Mouse (Mus musculus): ENCODE measurements around the gene Auts2.
"Not testable (repeated sequence)": the region's sequence is repeated elsewhere in the genome, so short reads cannot be mapped to it uniquely, and the experiment has no call there.

Auts2 gene

DNA sequence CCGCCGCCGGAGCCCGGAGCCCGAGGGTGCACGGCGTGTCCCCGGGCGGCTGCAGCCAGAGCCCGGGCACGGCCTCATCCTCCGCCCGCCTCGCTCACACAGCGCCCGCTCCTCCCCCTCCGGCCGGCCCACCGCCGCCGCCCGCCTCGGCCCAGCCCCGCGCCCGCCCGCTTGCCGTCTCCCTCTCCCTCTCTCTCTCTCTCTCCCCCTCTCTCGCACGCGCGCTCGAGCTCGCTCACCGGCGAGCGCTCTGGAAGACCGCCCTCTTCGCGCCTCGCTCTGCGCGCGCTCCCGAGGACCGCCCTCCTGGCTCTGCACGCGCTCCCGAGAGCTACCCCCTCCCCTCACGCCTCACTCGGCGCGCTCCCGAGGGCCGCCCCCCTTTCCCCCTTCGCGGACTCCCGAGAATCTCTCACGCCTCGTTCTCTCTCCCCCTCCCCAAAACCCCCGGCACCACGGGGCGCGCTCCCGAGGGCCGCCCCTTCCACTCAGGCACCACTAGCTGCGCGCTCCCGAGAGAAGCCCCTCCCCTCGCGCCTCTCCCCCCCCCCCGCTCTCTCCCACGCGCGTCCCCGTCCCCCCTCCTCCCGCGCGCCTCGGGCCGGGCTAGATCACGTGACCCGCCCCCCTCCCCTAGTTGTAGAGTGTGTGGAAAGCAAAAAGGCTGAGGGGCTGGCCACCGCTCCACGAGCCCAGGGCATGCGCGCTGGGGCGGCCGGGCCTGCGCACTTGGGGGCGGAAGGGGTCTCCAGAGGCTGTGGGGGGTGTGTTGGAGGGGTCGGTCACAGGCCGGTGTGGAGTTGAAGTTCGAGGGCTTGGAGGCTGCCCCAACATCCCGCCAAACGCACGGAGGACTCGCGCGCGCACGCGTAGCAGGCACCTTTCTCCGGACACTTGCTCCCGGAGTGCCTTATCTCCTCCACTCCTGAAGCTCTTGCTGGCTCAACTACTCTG lies at the start of gene Auts2:
Gene Auts2, minus strand, starts transcription at position 227 of the 954 bp plus-strand sequence.
- peak; percentile 64 for DNase-seq (ENCODE audit: low read depth, low spot score)

DNA sequence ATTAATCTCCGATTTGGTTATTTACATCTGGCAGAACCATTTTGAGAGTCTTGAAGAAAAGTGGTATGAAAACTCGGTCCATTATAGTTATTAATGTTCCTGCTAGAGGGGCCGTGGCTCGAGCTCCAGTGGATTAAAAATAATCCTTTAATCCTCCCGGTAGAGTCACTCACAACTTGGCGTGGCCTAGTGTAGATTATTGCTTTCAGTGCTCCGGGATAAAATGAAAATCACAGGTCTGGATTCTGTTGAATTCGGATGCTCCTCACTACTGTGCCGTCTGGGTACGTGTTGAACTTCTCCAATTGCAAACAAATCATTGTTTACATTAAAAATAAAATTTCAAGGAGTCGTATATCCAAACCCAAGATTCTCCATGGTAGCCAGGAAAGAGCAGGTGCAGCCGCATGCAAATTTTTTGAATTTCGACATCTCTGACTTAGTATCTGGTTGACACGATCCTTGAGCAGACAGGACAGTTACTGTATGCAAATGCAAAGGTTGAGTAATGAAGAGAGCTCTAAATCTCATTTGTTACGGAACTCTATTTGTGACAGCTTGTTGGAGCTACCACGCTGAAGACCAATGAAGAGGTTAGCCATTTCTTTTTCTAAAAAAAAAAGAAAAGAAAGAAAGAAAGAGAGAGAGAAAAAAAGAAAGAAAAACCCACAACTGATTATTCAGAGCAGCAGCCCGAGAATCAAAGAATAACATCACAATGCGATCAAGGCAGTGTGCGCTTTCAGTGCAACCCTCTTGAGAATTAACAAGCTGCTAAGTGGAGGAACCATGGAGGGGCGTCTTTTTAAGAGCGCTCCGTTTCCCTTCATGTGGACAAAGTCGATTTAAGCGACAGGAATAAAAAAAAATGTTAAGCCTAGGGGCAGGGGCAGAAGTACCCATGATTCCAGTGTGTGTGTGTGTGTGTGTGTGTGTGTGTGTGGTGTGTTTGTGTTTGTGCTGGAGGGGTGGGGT lies 48.9 kb upstream of the Auts2 start:
- no peak for DNase-seq (ENCODE audit: low read depth, low spot score)

GRCm38 (mm10) chr5:132579774-132580173 lies 36.6 kb upstream of the Auts2 start:
- DNase-seq (ENCODE audit: low read depth, low spot score), result no peak

- DNase-seq (ENCODE audit: low read depth, low spot score), result not testable (repeated sequence)
Observed at GRCm38 (mm10) chr5:132560771-132561170, 17.6 kb upstream of the Auts2 start.

GRCm38 (mm10) chr5:132545761-132546160 lies 2.6 kb upstream of the Auts2 start:
- no peak for DNase-seq (ENCODE audit: low read depth, low spot score)

DNA sequence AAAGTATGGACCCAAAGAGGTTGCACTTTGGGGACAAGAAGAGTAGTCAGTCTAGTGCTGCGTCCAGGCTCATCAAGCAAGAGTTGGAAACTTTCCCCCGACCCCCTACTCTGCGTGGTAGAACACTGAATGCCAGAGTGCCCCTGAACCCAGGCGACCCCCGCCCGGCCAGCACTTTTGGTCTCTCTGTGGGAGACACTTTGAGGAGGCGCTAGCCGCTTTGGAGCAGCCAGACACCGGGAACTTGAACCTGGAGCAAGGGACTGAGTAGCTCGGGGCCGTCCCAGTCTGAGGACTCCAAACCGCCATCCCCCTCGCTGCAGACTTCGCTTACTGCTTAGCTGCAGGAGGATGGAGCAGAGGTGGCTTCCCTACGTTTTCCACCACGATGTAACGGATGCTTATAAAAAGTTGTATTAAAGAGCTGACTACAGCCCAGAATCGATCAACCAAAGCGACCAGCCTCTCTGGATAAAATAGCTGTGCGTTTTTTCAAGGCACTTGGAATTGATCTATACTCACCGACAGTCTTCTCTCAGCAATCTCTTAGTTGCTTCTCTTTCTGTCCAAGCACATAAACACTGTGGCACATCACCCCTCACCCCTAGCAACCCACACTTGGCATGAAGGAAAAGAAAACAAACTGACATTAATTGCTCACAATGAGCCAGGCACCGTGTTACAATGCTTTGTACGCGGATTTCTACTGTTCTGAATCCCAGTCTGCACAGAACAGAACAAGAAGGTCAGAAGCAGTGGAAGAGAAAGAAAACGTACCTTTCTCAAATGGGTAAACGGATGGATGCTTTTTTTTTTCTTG lies 1.2 kb upstream of the Auts2 start:
- DNase-seq (ENCODE audit: low read depth, low spot score), result no peak

- no peak for DNase-seq (ENCODE audit: low read depth, low spot score)
Observed at GRCm38 (mm10) chr5:132542381-132543020, 643 bp downstream of the Auts2 start.

GRCm38 (mm10) chr5:132541951-132542350 lies 1.2 kb downstream of the Auts2 start:
- no peak for DNase-seq (ENCODE audit: low read depth, low spot score)

DNA sequence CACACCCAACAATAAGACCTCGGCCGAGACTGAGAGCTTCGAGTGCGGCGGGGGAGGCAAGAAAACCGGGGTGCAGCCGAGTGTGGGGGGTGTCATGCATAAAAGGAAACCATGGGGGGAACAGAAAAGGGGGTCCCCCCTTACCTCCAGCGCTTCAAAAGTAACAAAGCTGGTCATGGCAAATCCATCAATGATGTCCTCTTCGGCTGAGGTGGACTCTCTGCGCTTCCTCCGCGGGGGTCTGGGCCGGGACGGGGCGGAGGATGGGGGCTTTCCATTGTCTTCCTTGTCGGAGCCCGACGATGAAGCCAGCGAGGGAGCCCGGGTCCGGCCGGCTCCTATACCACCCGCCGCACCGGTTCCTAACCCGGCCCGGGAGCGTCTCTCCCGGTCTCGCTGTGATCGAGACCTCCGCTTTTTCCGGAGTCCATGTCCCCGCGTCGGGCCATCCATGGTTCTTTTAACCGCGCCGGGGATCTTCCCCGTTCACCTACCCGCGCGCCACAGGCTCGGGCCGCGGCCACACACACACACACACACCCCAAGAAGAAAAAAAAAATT lies 1.7 kb downstream of the Auts2 start:
- no peak for DNase-seq (ENCODE audit: low read depth, low spot score)

GRCm38 (mm10) chr5:132540841-132541311 lies 2.3 kb downstream of the Auts2 start:
- DNase-seq (ENCODE audit: low read depth, low spot score), result no peak

- DNase-seq (ENCODE audit: low read depth, low spot score), result no peak
Observed at GRCm38 (mm10) chr5:132537475-132537874, 5.7 kb downstream of the Auts2 start.

DNA sequence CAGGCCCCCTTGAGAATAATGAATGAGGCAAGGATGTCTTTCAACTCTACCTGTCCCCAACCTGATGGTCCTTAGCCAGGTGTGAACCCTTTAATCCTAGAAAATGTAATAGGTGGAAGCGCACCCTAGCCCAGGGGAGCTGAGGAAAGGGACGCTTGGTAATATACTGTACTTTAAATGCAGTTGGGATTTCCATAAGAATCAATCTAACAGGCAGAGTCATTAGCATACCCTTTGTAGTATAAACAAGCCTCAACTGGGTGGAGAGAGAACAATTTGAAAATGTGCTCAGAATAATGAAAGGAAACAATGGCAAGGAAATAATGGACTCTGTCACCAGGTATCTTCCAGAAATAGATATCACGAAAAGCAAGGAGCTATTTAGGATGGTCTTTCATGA lies 16.7 kb downstream of the Auts2 start:
- no peak for DNase-seq (ENCODE audit: low read depth, low spot score)

DNA sequence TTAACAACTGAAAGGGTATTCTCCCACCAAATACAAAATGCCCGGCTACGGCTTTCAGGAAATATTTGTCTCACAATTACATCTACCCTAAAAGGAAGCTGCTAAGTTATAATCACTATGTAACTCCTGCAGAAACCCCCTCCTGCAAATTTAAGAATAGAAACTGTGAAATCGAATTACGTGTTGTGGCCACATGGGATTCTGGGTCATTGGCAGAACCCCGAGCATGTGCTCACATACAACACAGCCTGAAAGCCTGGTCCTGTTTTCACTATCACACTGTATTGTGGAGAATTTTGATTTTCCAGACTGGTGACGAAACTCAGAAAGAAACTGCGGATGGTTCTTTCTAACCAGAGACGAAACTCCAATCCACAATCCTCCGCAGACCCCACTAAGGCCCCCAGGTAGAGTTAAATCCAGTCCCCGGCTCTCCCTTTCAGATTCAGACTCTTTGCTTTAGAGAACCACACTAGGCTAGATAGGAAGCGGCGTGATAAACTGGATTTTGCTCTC lies 21.7 kb downstream of the Auts2 start:
- DNase-seq (ENCODE audit: low read depth, low spot score), result no peak

- no peak for DNase-seq (ENCODE audit: low read depth, low spot score)
Observed at GRCm38 (mm10) chr5:132517879-132518278, 25.3 kb downstream of the Auts2 start.

GRCm38 (mm10) chr5:132514521-132514920 lies 28.6 kb downstream of the Auts2 start:
- DNase-seq (ENCODE audit: low read depth, low spot score), result no peak

DNA sequence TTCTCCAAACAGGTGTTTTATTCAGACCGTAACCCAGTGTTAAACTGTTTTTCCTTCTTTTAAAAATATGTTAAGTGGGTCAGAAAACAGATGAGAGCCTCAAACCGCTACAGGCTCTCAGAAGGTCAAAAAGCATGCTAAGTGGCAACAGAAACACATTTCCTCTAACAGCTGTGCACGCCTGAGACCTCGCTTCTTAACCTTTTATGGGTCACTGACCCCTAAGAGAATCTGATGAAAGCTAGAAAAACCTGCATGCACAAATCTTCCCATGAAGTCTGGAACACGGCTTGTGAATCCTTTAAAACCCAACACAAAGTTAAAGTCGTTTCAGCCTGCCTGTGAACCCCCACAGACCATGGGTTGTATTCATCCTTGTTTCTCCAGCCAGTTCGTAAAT lies 29.9 kb downstream of the Auts2 start:
- no peak for DNase-seq (ENCODE audit: low read depth, low spot score)

DNA sequence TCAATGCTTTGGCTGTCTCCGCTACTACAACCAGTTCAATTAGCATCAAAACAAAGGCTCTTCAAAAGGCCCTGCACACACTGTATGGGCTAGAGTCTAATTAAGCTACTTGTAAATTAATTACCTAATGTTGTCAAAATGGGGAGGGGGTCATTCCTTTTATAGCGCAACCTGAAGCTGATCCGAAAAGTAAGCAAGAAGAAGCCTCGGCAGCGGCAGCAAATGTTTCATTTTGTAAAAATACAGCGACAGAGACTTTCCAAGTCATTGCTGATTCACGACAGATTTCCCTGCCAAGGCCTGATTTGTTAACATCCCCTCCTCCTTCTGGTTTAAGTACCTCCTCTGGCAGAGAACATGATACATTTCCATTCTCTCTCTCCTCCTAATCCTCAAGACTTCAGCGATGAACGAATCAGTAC lies 33.7 kb downstream of the Auts2 start:
- DNase-seq (ENCODE audit: low read depth, low spot score), result no peak

DNA sequence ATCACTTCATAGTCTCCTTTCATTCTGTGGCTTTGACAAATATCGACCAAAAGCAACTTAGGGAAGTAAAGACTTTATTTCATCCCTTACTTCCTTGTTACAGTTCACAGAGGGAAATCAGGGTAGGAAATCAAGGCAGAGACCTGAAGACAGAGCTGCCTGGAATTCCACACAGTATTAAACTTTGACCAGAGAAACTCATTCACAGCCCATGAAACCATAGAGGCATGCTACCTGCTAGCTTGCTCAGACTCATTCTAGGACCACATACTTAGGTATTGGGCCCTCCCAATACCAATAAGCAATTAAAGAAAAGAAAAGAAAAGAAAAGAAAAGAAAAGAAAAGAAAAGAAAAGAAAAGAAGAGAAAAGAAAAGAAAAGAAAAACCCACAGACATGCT lies 38.3 kb downstream of the Auts2 start:
- DNase-seq (ENCODE audit: low read depth, low spot score), result no peak

DNA sequence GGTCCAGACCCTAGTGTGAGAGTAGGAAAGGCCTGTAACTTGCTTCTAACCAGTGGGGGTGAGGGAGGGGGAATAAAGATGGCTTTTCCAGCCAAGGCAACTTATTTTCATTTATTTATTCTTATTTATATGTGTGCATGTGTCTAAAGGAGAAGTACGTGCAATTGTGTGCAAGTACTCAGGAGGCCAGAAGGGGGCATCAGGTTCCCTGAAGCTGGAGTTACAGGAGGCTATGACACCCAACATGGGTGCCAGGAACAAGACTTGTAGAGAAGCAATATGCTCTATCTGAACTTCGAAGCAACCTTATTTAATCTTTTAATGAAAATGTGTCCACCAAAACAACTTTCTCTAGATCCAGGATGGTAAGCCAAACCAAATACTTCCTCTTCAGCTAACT lies 39.7 kb downstream of the Auts2 start:
- DNase-seq (ENCODE audit: low read depth, low spot score), result no peak

GRCm38 (mm10) chr5:132502036-132502435 lies 41.1 kb downstream of the Auts2 start:
- DNase-seq (ENCODE audit: low read depth, low spot score), result no peak

Measured in skeletal muscle tissue, adult 2 months (tissue).